9 mouse cellular contexts compared by ENCODE assay signal in genomic region chr4:94517631-94518030, GRCm38 (mm10). TPM values are rescaled to one million over a fixed set of nuclear protein-coding genes. Genes with fewer than 3 reads are reported as not detected.
A peak's percentile ranks its signal among the peaks of the same experiment; 100 is the strongest.
DNase-seq lines count a peak whose midpoint lies in the region; ATAC-seq and TF ChIP-seq lines count a peak whose summit lies in the region.
"Had no signal": no experiment of that assay in that cellular context is flagged by ENCODE, and none has a peak within 500 bp of the region (broad histone marks: within the 10 kb centered on the region; RNA-seq: fewer than 3 reads in every experiment).

No protein-coding gene starts in this region.

- H3K4me2 ChIP-seq in liver, embryonic 14.5 days (ENCODE audit: low read depth): no peak overlapping the region

- TF ChIP-seq EP300 in liver, embryonic 14.5 days (IDR thresholded peaks at IDR 0.05; ENCODE audit: low read depth): no peak

- no peaks in the 10 kb centered on the region; the same call in 1 of the 2 replicates for H3K36me3 ChIP-seq in spleen, adult 2 months (ENCODE audit: control insufficient read depth, insufficient read depth, low read length)
- no peaks in the 10 kb centered on the region for H3K36me3 ChIP-seq in liver, embryonic 14.5 days (replicated peaks; ENCODE audit: control insufficient read depth, insufficient read depth, low read depth)

- no peaks in the 10 kb centered on the region for H3K27me3 ChIP-seq in spleen, adult 2 months (ENCODE audit: control insufficient read depth, insufficient read depth, low read length)
- no peaks in the 10 kb centered on the region for H3K27me3 ChIP-seq in liver, embryonic 14.5 days (ENCODE audit: control insufficient read depth, insufficient read depth, low read length)

- no peak for TF ChIP-seq POLR2A in spleen, adult 2 months (IDR thresholded peaks at IDR 0.05; ENCODE audit: low read depth, low read length)

- WGBS in spleen, adult 2 months: 76% methylated on average over 4 of the region's 4 CpGs
- 58% methylated on average over 4 of the region's 4 CpGs for WGBS in liver, embryonic 14.5 days (ENCODE audit: insufficient replicate concordance)

- H3K9me3 ChIP-seq in liver, embryonic 14.5 days (ENCODE audit: control insufficient read depth, low read length): no peaks in the 10 kb centered on the region

- no peak for TF ChIP-seq CTCF in spleen, adult 2 months (IDR thresholded peaks at IDR 0.05; ENCODE audit: extremely low read depth, insufficient read depth, insufficient read length, insufficient replicate concordance)
- TF ChIP-seq CTCF in liver, embryonic 14.5 days (IDR thresholded peaks at IDR 0.05; ENCODE audit: low read depth): peak; percentile 61

- peak; percentile 36 to 78 for DNase-seq in adrenal gland, adult (ENCODE audit: inconsistent age in 2 of 2, low spot score in 1 of 2)
- no peak for DNase-seq in adrenal gland, postnatal 4 days (ENCODE audit: low spot score in 2 of 2)
- peak; percentile 1 to 3 for DNase-seq in spleen, adult 2 months (ENCODE audit: low read depth in 1 of 2, low spot score in 2 of 2)
- DNase-seq in spleen, adult 12 weeks (ENCODE audit: low spot score): no peak
- peak; percentile 39 to 61 for DNase-seq in cerebellum, postnatal 4 days (ENCODE audit: low spot score in 2 of 2)
- peak; percentile 67 for DNase-seq in induced T-regulatory cell, adult 2 months (ENCODE audit: low read depth)
- peak; percentile 17 to 45 (median 33) for DNase-seq in liver, embryonic 14.5 days (ENCODE audit: low read depth in 3 of 3, low spot score in 3 of 3)
- DNase-seq in right cerebral cortex, postnatal 14 days: peak; percentile 67

- H3K4me1 ChIP-seq in spleen, adult 2 months (ENCODE audit: control insufficient read depth, insufficient read depth, insufficient read length): peaks cover 2% of the 10 kb centered on the region; the same call in 1 of the 2 replicates
- H3K4me1 ChIP-seq in liver, embryonic 14.5 days (replicated peaks; ENCODE audit: control insufficient read depth in 2 of 2, insufficient read depth in 2 of 2, low read length in 1 of 2): no peaks in the 10 kb centered on the region

- H3K9ac ChIP-seq in liver, embryonic 14.5 days (replicated peaks): no peak overlapping the region

- H3K4me3 ChIP-seq in spleen, adult 2 months (ENCODE audit: extremely low read depth, insufficient read depth, insufficient read length): no peak overlapping the region
- H3K4me3 ChIP-seq in liver, embryonic 14.5 days (ENCODE audit: insufficient read depth in 1 of 2, low read depth in 2 of 2, low read length in 2 of 2): no peak overlapping the region

- H3K27ac ChIP-seq in spleen, adult 2 months (ENCODE audit: insufficient read depth, low read length): no peak overlapping the region
- H3K27ac ChIP-seq in liver, embryonic 14.5 days: no peak overlapping the region

- ATAC-seq in liver, embryonic 14.5 days (ENCODE audit: insufficient read depth): no peak

RNA-seq across cellular contexts. Expression of gene Gm10306, which starts 38.7 kb away (rescaled TPM):
- not detected for total RNA-seq in adrenal gland, postnatal 4 days (2021)
- not detected in 2 replicates for polyA plus RNA-seq in spleen, adult 2 months (2012; rRNA removed)
- polyA plus RNA-seq in liver, embryonic 14.5 days (2012; rRNA removed): not detected in 2 replicates
- 0.33 and 0.44 TPM in 2 replicates for polyA plus RNA-seq in liver, embryonic 14.5 days (2014; fragmentation: Nextera tagmentation; extraction: Ambion mirVana)
- polyA plus RNA-seq: intestine, embryonic 14.5 days had no signal

RNA-seq across cellular contexts. Expression of gene Caap1, which starts 39.0 kb away (rescaled TPM):
- total RNA-seq in adrenal gland, postnatal 4 days (2021): 10 to 100 TPM in 1 of 2 experiments, 1 to 10 TPM in 1; 9.9 to 11.1 TPM
- polyA plus RNA-seq in spleen, adult 2 months (2012; rRNA removed): 4.2 and 7.8 TPM in 2 replicates
- polyA plus RNA-seq in liver, embryonic 14.5 days (2012; rRNA removed): 2.7 and 5.4 TPM in 2 replicates
- 9.7 and 10.3 TPM in 2 replicates for polyA plus RNA-seq in liver, embryonic 14.5 days (2014; fragmentation: Nextera tagmentation; extraction: Ambion mirVana)

Comparison
In these comparisons a context has a peak if more than half of its experiments do, and no peak if none do; other contexts are left out.
1. DNase-seq: peak in adrenal gland, adult (2 of 2), spleen, adult 2 months (2 of 2), cerebellum, postnatal 4 days (2 of 2), induced T-regulatory cell, adult 2 months (single experiment), liver, embryonic 14.5 days (3 of 3) and right cerebral cortex, postnatal 14 days (single experiment); none in adrenal gland, postnatal 4 days (0 of 2) and spleen, adult 12 weeks (single experiment).